Mouse (Mus musculus) lung, adult 10 weeks (tissue): ENCODE data around the gene Trap1a. TPM values are rescaled to one million over a fixed set of nuclear protein-coding genes. Genes with fewer than 3 reads are reported as not detected.

Experiments
- polyA plus RNA-seq: library from polyadenylated mRNA; stranded (reverse); fragments of 350-450 nt; fragmentation: Illumina TruSeq; extraction: RNeasy Lipid Tissue Mini Kit (QIAGEN cat#74804); gene quantifications from one replicate; pipeline ENCODE4 v1.2.3, GENCODE M21; 2014; ENCODE audit warnings: low read depth, low replicate concordance; ENCODE audit not compliant: insufficient read depth

Gene Trap1a
- not detected for polyA plus RNA-seq

GRCm38 (mm10) chrX:139333263-139333994, at the start of gene Trap1a:
Trap1a (plus strand) TSS chrX:139333683.

Other genes starting within 250 kb of the Trap1a start
- gene Serpina7, start 248.4 kb upstream of the Trap1a start, polyA plus RNA-seq: 0.46 TPM
- not detected for gene 4930513O06Rik, start 247.4 kb upstream of the Trap1a start, polyA plus RNA-seq
- not detected for gene 4933428M09Rik, start 154.5 kb upstream of the Trap1a start, polyA plus RNA-seq
- gene Mum1l1, start 123.6 kb upstream of the Trap1a start, polyA plus RNA-seq: 1.2 TPM
- gene D330045A20Rik, start 146.7 kb downstream of the Trap1a start, polyA plus RNA-seq: 0.21 TPM
- 5.9 TPM for gene Rnf128, start 229.6 kb downstream of the Trap1a start, polyA plus RNA-seq